Mouse (Mus musculus) G1E (cell line): ENCODE data around the gene Tbx21.

Experiments used
- CTCF ChIP-seq: IDR thresholded peaks from 2 replicates; pipeline ENCODE4 v1.5.1; 2012; ENCODE audit warnings: low read depth, low read length, inconsistent platforms, mixed read lengths
- TAL1 ChIP-seq: conservative IDR thresholded peaks from 2 replicates; pipeline ENCODE4 v1.6.1; 2012; ENCODE audit warnings: low read depth, low read length, inconsistent platforms, mixed read lengths

GRCm38 (mm10) chr11:97138554-97139226 is 23.6 kb upstream of the Tbx21 start:
- TF ChIP-seq CTCF: no peak
- TF ChIP-seq TAL1: no peak
